Mouse (Mus musculus) forebrain, embryonic 13.5 days (tissue): ENCODE results near the gene Tyk2. TPM values are rescaled to one million over a fixed set of nuclear protein-coding genes. Genes with fewer than 3 reads are reported as not detected.

Experiments used
- ATAC-seq: fragments of 200-750 bp; cut with Nextera tagmentation; 2 replicates; pipeline ENCODE4 v1.8.0; 2017
- H3K27ac ChIP-seq: fragments of 300-500 bp; sonication (generic); 2 replicates; pipeline ENCODE4 v1.5.1; 2015; ENCODE audit warnings: inconsistent platforms, mild to moderate bottlenecking, moderate library complexity
- H3K27me3 ChIP-seq: fragments of 300-500 bp; sonication (generic); 2 replicates; pipeline ENCODE4 v1.6.1; 2015; ENCODE audit warnings: mild to moderate bottlenecking, inconsistent platforms
- H3K36me3 ChIP-seq: fragments of 300-500 bp; sonication (generic); 2 replicates; pipeline ENCODE4 v1.6.1; 2015; ENCODE audit warnings: mild to moderate bottlenecking, inconsistent platforms; ENCODE audit not compliant: poor library complexity, severe bottlenecking
- H3K4me1 ChIP-seq: fragments of 300-500 bp; sonication (generic); 2 replicates; pipeline ENCODE4 v1.6.1; 2015; ENCODE audit warnings: inconsistent platforms
- H3K4me2 ChIP-seq: fragments of 300-500 bp; sonication (generic); 2 replicates; pipeline ENCODE4 v1.6.1; 2015; ENCODE audit warnings: inconsistent platforms, mild to moderate bottlenecking, moderate library complexity
- H3K4me3 ChIP-seq: fragments of 300-500 bp; sonication (generic); 2 replicates; pipeline ENCODE4 v1.5.1; 2015; ENCODE audit warnings: mild to moderate bottlenecking, inconsistent platforms
- H3K9ac ChIP-seq: fragments of 300-500 bp; sonication (generic); 2 replicates; pipeline ENCODE4 v1.6.1; 2015; ENCODE audit warnings: mild to moderate bottlenecking, inconsistent platforms
- H3K9me3 ChIP-seq: fragments of 300-500 bp; sonication (generic); replicated peaks from 2 replicates; pipeline ENCODE4 v1.6.1; 2016; ENCODE audit warnings: inconsistent platforms
- WGBS: fragments of 180-500 bp; shearing (Covaris S2); methylation state at CpG from one replicate; pipeline ENCODE4 v1.1.7; 2015; 5-methylcytosine and 5-hydroxymethylcytosine counted together
- polyA plus RNA-seq: library from polyadenylated mRNA; unstranded; fragments of >200 nt; fragmentation: Nextera tagmentation; extraction: Ambion mirVana; gene quantifications from 2 replicates; pipeline ENCODE4 v1.2.1, GENCODE M21; 2015

Tyk2 gene
- polyA plus RNA-seq: 9.1 and 11.3 TPM in 2 replicates

- peaks cover 14% of the 10 kb centered on the region for H3K36me3 ChIP-seq
Measured at GRCm38 (mm10) chr9:21131059-21131956, at the start of gene Tyk2. TSS of gene Tyk2 (minus strand) at chr9:21131243.

GRCm38 (mm10) chr9:21180841-21181240 lies 49.8 kb upstream of the Tyk2 start:
- Histone ChIP-seq H3K27me3 (peaks cover 53% of the 10 kb centered on the region), H3K9me3 (no peaks in the 10 kb centered on the region), H3K9ac (no peak overlapping the region), H3K4me3 (no peak overlapping the region), H3K27ac (no peak overlapping the region), H3K4me2 (no peak overlapping the region), H3K4me1 (peaks cover 17% of the 10 kb centered on the region), H3K36me3 (no peaks in the 10 kb centered on the region)
- WGBS: 48% methylated on average over 1 of the region's 1 CpGs
- no peak for ATAC-seq

More at GRCm38 (mm10) chr9:21131059-21131956, at the start of gene Tyk2:
- H3K4me2 ChIP-seq: peak within 1 kb of the TSS; percentile 76
- H3K4me3 ChIP-seq: peak within 1 kb of the TSS; percentile 62
- no peaks in the 10 kb centered on the region for H3K9me3 ChIP-seq
- H3K9ac ChIP-seq: peak within 1 kb of the TSS; percentile 70
- no peaks in the 10 kb centered on the region for H3K27me3 ChIP-seq
- ATAC-seq: peak; percentile 98
- 0 out of 2 replicates have a peak within 1 kb of the TSS, but pooled peaks have one; percentile 45 for H3K27ac ChIP-seq
- H3K4me1 ChIP-seq: peaks cover 7% of the 10 kb centered on the region
- 6% methylated on average over 37 of the region's 37 CpGs for WGBS

GRCm38 (mm10) chr9:21180402-21180801 lies 49.4 kb upstream of the Tyk2 start:
- 68% methylated on average over 4 of the region's 4 CpGs for WGBS
- no peak overlapping the region for H3K4me2 ChIP-seq
- no peak for ATAC-seq
- H3K27me3 ChIP-seq: peaks cover 49% of the 10 kb centered on the region
- H3K4me3 ChIP-seq: no peak overlapping the region
- no peak overlapping the region for H3K9ac ChIP-seq
- H3K9me3 ChIP-seq: no peaks in the 10 kb centered on the region
- H3K27ac ChIP-seq: no peak overlapping the region
- H3K36me3 ChIP-seq: no peaks in the 10 kb centered on the region
- H3K4me1 ChIP-seq: peaks cover 17% of the 10 kb centered on the region

GRCm38 (mm10) chr9:21172364-21172763 lies 41.3 kb upstream of the Tyk2 start:
- ATAC-seq: no peak
- Histone ChIP-seq H3K4me2 (no peak overlapping the region), H3K36me3 (no peaks in the 10 kb centered on the region), H3K27ac (no peak overlapping the region), H3K4me3 (no peak overlapping the region), H3K4me1 (peaks cover 12% of the 10 kb centered on the region), H3K9me3 (no peaks in the 10 kb centered on the region), H3K9ac (no peak overlapping the region), H3K27me3 (peaks cover 14% of the 10 kb centered on the region)
- WGBS: 80% methylated on average over 6 of the region's 6 CpGs

- Histone ChIP-seq H3K9me3 (no peaks in the 10 kb centered on the region), H3K27me3 (peaks cover 46% of the 10 kb centered on the region), H3K27ac (no peak overlapping the region), H3K4me3 (no peak overlapping the region), H3K4me1 (peaks cover 37% of the 10 kb centered on the region), H3K4me2 (no peak overlapping the region), H3K9ac (no peak overlapping the region), H3K36me3 (no peaks in the 10 kb centered on the region)
- WGBS: 28% methylated on average over 1 of the region's 1 CpGs
- ATAC-seq: 0 out of 2 replicates have a peak, but pooled peaks have one; percentile 5
Measured at GRCm38 (mm10) chr9:21169157-21169556, 38.1 kb upstream of the Tyk2 start.

GRCm38 (mm10) chr9:21168161-21169123 lies 37.4 kb upstream of the Tyk2 start:
- H3K36me3 ChIP-seq: no peaks in the 10 kb centered on the region
- H3K27ac ChIP-seq: no peak overlapping the region
- H3K4me2 ChIP-seq: peak overlapping the region; percentile 30
- WGBS: 11% methylated on average over 30 of the region's 30 CpGs
- peaks cover 39% of the 10 kb centered on the region for H3K4me1 ChIP-seq
- H3K27me3 ChIP-seq: peaks cover 53% of the 10 kb centered on the region
- H3K9me3 ChIP-seq: no peaks in the 10 kb centered on the region
- ATAC-seq: peak; percentile 23; the same call in 1 of the 2 replicates
- no peak overlapping the region; the same call in 1 of the 2 replicates for H3K4me3 ChIP-seq
- H3K9ac ChIP-seq: no peak overlapping the region; the same call in 1 of the 2 replicates

GRCm38 (mm10) chr9:21167140-21168097 lies 36.4 kb upstream of the Tyk2 start:
- no peak for ATAC-seq
- peaks cover 39% of the 10 kb centered on the region for H3K4me1 ChIP-seq
- no peaks in the 10 kb centered on the region for H3K36me3 ChIP-seq
- no peaks in the 10 kb centered on the region for H3K9me3 ChIP-seq
- WGBS: 67% methylated on average over 10 of the region's 10 CpGs
- H3K27ac ChIP-seq: no peak overlapping the region
- H3K9ac ChIP-seq: no peak overlapping the region
- no peak overlapping the region for H3K4me3 ChIP-seq
- H3K27me3 ChIP-seq: peaks cover 63% of the 10 kb centered on the region
- H3K4me2 ChIP-seq: 0 out of 2 replicates have a peak overlapping the region, but pooled peaks have one; percentile 30

GRCm38 (mm10) chr9:21166516-21166915 lies 35.5 kb upstream of the Tyk2 start:
- Histone ChIP-seq H3K36me3 (no peaks in the 10 kb centered on the region), H3K4me3 (peak overlapping the region; percentile 44), H3K27me3 (peaks cover 72% of the 10 kb centered on the region), H3K4me1 (peaks cover 42% of the 10 kb centered on the region), H3K4me2 (peak overlapping the region; percentile 69), H3K9me3 (no peaks in the 10 kb centered on the region), H3K9ac (no peak overlapping the region), H3K27ac (no peak overlapping the region)
- no peak for ATAC-seq
- WGBS: 34% methylated on average over 3 of the region's 3 CpGs

GRCm38 (mm10) chr9:21165952-21166451 lies 35.0 kb upstream of the Tyk2 start:
- WGBS: 1% methylated on average over 45 of the region's 47 CpGs
- peaks cover 43% of the 10 kb centered on the region for H3K4me1 ChIP-seq
- H3K9ac ChIP-seq: peak overlapping the region; percentile 52
- peak overlapping the region; percentile 69 for H3K4me2 ChIP-seq
- ATAC-seq: 0 out of 2 replicates have a peak, but pooled peaks have one; percentile 7
- H3K27me3 ChIP-seq: peaks cover 73% of the 10 kb centered on the region
- H3K36me3 ChIP-seq: no peaks in the 10 kb centered on the region
- peak overlapping the region; percentile 44 for H3K4me3 ChIP-seq
- H3K27ac ChIP-seq: no peak overlapping the region
- no peaks in the 10 kb centered on the region for H3K9me3 ChIP-seq

- Histone ChIP-seq H3K4me1 (peaks cover 43% of the 10 kb centered on the region), H3K4me3 (peak within 1 kb of the TSS; percentile 44), H3K36me3 (no peaks in the 10 kb centered on the region), H3K9ac (peak within 1 kb of the TSS; percentile 52), H3K27ac (no peak within 1 kb of the TSS), H3K4me2 (peak within 1 kb of the TSS; percentile 69), H3K27me3 (peaks cover 75% of the 10 kb centered on the region), H3K9me3 (no peaks in the 10 kb centered on the region)
- WGBS: 2% methylated on average over 71 of the region's 86 CpGs
- ATAC-seq: peak; percentile 51; the same call in 1 of the 2 replicates
Measured at GRCm38 (mm10) chr9:21165041-21165951, 34.3 kb upstream of the Tyk2 start, which contains the start of gene Pde4a. TSS of gene Pde4a (plus strand) at chr9:21165714.
